Mouse (Mus musculus): ENCODE data around the gene Sepsecs.

Sepsecs gene

GRCm38 (mm10) chr5:52643947-52644840 lies 25.3 kb downstream of the Sepsecs start:
- DNase-seq: no peak

GRCm38 (mm10) chr5:52641736-52642135 lies 27.8 kb downstream of the Sepsecs start:
- no peak for DNase-seq

GRCm38 (mm10) chr5:52638916-52639315 lies 30.6 kb downstream of the Sepsecs start:
- no peak for DNase-seq

GRCm38 (mm10) chr5:52638006-52638405 lies 31.5 kb downstream of the Sepsecs start:
- DNase-seq: no peak

- DNase-seq: no peak
Observed at GRCm38 (mm10) chr5:52636923-52637322, 32.6 kb downstream of the Sepsecs start.

- DNase-seq: no peak
Observed at GRCm38 (mm10) chr5:52636025-52636755, 33.3 kb downstream of the Sepsecs start.

- DNase-seq: peak; percentile 37
Observed at GRCm38 (mm10) chr5:52634017-52634416, 35.5 kb downstream of the Sepsecs start.

GRCm38 (mm10) chr5:52630541-52630940 lies 39.0 kb downstream of the Sepsecs start:
- no peak for DNase-seq

- no peak for DNase-seq
Observed at GRCm38 (mm10) chr5:52629214-52629613, 40.3 kb downstream of the Sepsecs start.

- no peak for DNase-seq
Observed at GRCm38 (mm10) chr5:52628783-52629182, 40.7 kb downstream of the Sepsecs start.

- DNase-seq: no peak
Observed at GRCm38 (mm10) chr5:52627713-52628112, 41.8 kb downstream of the Sepsecs start.

GRCm38 (mm10) chr5:52626092-52626491 lies 43.4 kb downstream of the Sepsecs start:
- no peak for DNase-seq

GRCm38 (mm10) chr5:52624956-52625355 lies 44.6 kb downstream of the Sepsecs start:
- no peak for DNase-seq

- no peak for DNase-seq
Observed at GRCm38 (mm10) chr5:52623099-52623498, 46.4 kb downstream of the Sepsecs start.

- peak; percentile 94 for DNase-seq
Observed at GRCm38 (mm10) chr5:52618348-52619270, 50.9 kb downstream of the Sepsecs start.

GRCm38 (mm10) chr5:52617711-52618347 lies 51.7 kb downstream of the Sepsecs start:
- no peak for DNase-seq

- DNase-seq: peak; percentile 79
Observed at GRCm38 (mm10) chr5:52616549-52616948, 53.0 kb downstream of the Sepsecs start.

- peak; percentile 38 for DNase-seq
Observed at GRCm38 (mm10) chr5:52615421-52615820, 54.1 kb downstream of the Sepsecs start.

GRCm38 (mm10) chr5:52614686-52615085 lies 54.8 kb downstream of the Sepsecs start:
- no peak for DNase-seq

- DNase-seq: no peak
Observed at GRCm38 (mm10) chr5:52612776-52613175, 56.7 kb downstream of the Sepsecs start.

- DNase-seq: no peak
Observed at GRCm38 (mm10) chr5:52611315-52611895, 58.1 kb downstream of the Sepsecs start.

GRCm38 (mm10) chr5:52610306-52610705 lies 59.2 kb downstream of the Sepsecs start:
- DNase-seq: no peak
